Mouse (Mus musculus) cerebellum, postnatal 14 days (tissue): ENCODE results near the gene Plekhg5.

ENCODE experiments used
- DNase-seq, 2 experiments: peaks; one replicate each; pipeline ENCODE4 v3.0.0; 2021; ENCODE audit warnings: mixed read lengths in 2 of 2

Plekhg5 gene

DNA sequence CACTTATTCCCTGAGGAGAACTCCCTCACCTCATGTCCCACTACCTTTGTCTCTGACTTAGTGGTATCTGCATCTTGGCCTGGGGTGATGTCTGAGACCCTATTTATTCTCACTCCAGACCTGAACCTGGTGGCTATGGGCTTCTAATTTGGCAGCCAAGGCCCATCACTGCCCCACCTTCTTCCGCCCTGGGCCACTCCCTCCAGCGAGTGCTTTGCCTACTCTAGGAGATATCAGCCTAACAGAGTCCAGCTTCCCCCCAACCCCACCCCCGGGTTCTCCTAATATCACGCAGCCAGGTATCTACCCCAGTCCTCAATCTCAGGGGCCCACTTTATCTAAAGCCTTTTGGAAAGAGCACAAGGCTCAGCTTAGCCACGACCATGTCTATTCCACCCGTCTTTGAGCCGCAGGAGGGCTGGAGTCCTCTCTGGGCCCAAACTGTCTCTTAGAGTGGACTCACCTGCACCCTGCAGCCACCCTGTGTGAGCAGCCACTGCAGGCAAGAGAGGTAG is 79.2 kb downstream of the Plekhg5 start:
- DNase-seq, result no peak

- DNase-seq, result no peak
These were observed 79.8 kb downstream of the Plekhg5 start, which contains the start of gene Espn for GRCm38 (mm10) chr4:152151966-152152544. TSS of gene Espn (minus strand) at chr4:152152371.

GRCm38 (mm10) chr4:152153771-152154177 is 81.5 kb downstream of the Plekhg5 start:
- DNase-seq, result peak; percentile 81 to 90

- no peak for DNase-seq
These were observed 82.7 kb downstream of the Plekhg5 start for GRCm38 (mm10) chr4:152155019-152155418.

DNA sequence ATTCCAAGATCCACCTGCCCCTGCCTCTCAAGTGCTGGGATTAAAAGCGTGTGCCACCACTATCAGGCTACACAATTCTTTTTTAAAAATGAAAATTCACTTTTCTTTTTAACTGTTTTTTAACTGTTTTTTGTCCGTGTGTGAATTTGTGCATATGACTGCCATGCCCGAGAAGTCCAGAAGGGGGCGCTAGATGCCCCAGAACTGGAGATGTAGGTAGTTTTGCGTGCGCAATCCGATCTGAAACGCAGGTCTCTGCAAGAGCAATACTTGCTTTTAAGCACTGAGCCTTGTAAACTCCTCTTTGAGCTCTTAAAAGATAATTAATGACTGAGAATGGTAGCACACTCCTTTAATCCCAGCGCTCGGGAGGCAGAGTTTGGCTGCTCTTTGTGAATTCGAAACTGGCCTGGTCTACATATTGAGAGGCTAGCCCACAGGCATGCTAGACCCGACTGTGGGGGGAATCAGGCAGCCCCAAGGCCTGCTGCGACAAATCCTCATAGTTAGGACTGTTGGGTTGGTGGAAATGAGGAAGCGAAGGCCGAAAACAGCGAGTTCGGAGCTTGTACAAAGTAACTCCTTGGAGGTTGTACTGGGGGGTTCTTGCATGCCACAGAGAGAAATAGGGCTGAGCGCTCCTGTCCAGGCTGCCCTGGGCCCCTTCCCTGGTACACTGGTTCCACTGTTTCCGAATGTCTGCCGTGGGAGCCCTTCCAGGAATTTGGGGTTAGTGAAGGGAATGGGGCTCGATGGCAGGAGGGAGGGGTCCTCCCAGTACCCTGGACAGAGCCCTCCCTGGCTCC is 85.7 kb downstream of the Plekhg5 start:
- DNase-seq, result peak; percentile 63 to 78

DNA sequence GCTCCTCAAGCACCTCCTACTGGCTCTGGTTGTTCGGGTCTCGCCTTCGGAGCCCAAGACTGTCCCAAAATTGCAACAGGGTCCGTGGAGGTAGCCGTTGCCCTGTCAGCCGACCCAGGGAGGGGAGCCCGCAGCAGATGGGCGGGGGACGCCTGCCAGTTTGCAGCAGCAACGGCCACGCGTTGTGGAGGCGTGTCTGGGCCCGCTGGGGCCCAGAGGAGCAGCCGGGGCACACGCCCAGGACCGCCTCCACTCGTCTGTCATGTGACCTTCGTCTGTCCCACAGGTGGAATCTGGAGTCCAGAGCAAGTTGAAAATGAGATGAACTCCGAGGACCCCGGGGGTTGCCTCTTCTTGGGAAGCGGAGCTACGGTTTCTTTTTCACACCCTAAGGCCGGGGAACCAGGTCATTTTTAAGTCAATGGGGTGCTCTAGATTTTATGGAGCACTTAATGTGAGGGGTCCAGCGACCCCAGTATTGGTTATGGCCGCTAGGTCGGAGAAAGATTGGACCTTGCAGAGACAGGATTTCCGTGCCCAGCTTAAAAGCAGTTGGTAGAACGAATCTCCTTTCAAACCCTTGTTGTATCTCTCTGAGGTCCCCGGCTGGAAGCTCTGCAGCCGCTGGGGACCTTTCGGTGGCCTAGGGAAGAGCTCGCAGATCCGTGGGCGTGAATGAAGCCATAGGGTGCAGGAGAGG is 86.4 kb downstream of the Plekhg5 start, which contains the start of gene Hes2:
Gene Hes2 (plus strand): TSS at position 283 of the 700 bp plus-strand sequence.
- no peak for DNase-seq

GRCm38 (mm10) chr4:152159285-152159678 is 87.0 kb downstream of the Plekhg5 start:
- DNase-seq, result no peak

DNA sequence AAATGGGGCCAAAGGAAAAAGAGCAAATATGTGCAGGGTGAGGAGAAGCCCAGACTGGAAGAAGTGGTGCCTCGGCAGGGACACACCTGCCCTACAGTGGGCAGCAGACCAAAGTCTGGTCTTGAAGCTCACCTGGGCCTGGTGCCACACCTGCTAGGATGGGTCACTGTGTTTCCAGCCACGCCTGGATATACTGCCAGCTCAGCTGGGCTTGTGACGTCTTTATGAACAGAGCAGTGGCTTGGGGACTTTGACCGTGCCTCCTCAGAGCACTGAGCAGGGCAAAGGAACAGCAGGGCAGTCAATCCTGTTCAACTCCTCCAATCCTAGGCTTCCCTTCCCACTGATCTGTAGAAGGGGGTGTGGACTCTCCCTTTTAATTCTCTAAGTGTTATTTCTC is 88.5 kb downstream of the Plekhg5 start:
- no peak for DNase-seq

- DNase-seq, result no peak
These were observed 89.3 kb downstream of the Plekhg5 start for GRCm38 (mm10) chr4:152161601-152162000.

DNA sequence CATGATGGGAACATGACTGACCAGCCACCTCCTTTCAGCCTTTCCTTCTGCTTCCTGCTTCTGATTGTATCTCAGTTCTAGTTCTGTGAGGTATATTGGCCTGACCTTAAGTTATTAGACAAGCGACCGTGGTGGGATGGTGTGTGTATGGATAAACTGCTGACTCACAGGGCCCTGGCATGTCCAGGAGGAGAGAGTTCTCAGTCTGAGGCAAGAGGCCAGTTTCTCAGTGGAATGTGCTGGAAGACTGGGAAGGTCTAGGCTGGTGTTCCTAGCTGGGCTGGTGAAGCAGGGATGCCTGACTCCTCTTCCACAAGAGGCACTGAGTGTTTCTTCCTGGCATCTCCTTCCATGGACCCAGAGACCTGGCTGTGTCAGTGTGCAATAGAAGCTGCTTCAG is 90.5 kb downstream of the Plekhg5 start:
- no peak for DNase-seq
